Mouse (Mus musculus) kidney, postnatal 0 days (tissue): ENCODE results near the gene Bcor. TPM values are rescaled to one million over a fixed set of nuclear protein-coding genes. Genes with fewer than 3 reads are reported as not detected.

Experiments used
- ATAC-seq: fragments of 200-750 bp; cut with Nextera tagmentation; replicated peaks from 2 replicates; pipeline ENCODE4 v1.8.0; 2017; ENCODE audit warnings: low read depth, moderate number of reproducible peaks, moderate TSS enrichment, moderate library complexity; ENCODE audit not compliant: low FRiP score
- DNase-seq: peaks from one replicate; pipeline ENCODE4 v3.0.0-alpha.2; 2016; ENCODE audit warnings: low spot score
- H3K27ac ChIP-seq: fragments of 300-500 bp; sonication (generic); 2 replicates; pipeline ENCODE4 v1.5.1; 2014; ENCODE audit warnings: mild to moderate bottlenecking
- H3K27me3 ChIP-seq: fragments of 300-500 bp; sonication (generic); 2 replicates; pipeline ENCODE4 v1.6.1; 2014; ENCODE audit warnings: low read length, mixed read lengths; ENCODE audit not compliant: insufficient read depth
- H3K36me3 ChIP-seq: fragments of 300-500 bp; sonication (generic); 2 replicates; pipeline ENCODE4 v1.6.1; 2014; ENCODE audit warnings: low read length, mixed read lengths; ENCODE audit not compliant: insufficient read depth
- H3K4me1 ChIP-seq: fragments of 300-500 bp; sonication (generic); replicated peaks from 2 replicates; pipeline ENCODE4 v1.6.1; 2014; ENCODE audit warnings: antibody characterized with exemption, low read length, mixed read lengths; ENCODE audit not compliant: insufficient read depth
- H3K4me2 ChIP-seq: fragments of 300-500 bp; sonication (generic); 2 replicates; pipeline ENCODE4 v1.6.1; 2014; ENCODE audit warnings: mild to moderate bottlenecking, low read length, moderate library complexity, mixed read lengths
- H3K4me3 ChIP-seq: fragments of 300-500 bp; sonication (generic); replicated peaks from 2 replicates; pipeline ENCODE4 v1.5.1; 2014; ENCODE audit warnings: low read depth, low read length
- H3K9ac ChIP-seq: fragments of 300-500 bp; sonication (generic); 2 replicates; pipeline ENCODE4 v1.6.1; 2014; ENCODE audit warnings: low read depth, low read length
- H3K9me3 ChIP-seq: fragments of 300-500 bp; sonication (generic); replicated peaks from 2 replicates; pipeline ENCODE4 v1.6.1; 2016; ENCODE audit warnings: low read length, inconsistent platforms, mixed read lengths
- CTCF ChIP-seq: IDR thresholded peaks from 2 replicates; pipeline ENCODE4 v1.5.1; 2016; ENCODE audit warnings: antibody characterized with exemption, low read depth, mild to moderate bottlenecking, moderate library complexity
- WGBS: fragments of 180-500 bp; shearing (Covaris S2); extraction: QIAGEN DNeasy Blood & Tissue Kit; methylation state at CpG from one replicate; pipeline ENCODE4 v1.1.7; 2014; 5-methylcytosine and 5-hydroxymethylcytosine counted together
- polyA plus RNA-seq: library from polyadenylated mRNA; unstranded; fragments of >200 nt; fragmentation: Nextera tagmentation; extraction: Ambion mirVana; gene quantifications from 2 replicates; pipeline ENCODE4 v1.2.1, GENCODE M21; 2015

Gene Bcor
- polyA plus RNA-seq, 1 experiment from 2014 or later = 12.8 TPM

- Histone ChIP-seq H3K4me2 (peak overlapping the region; percentile 76), H3K27ac (no peak overlapping the region), H3K9me3 (no peaks in the 10 kb centered on the region), H3K4me1 (0 out of 2 replicates have a peak, but pooled peaks cover 8% of the 10 kb centered on the region), H3K9ac (peak overlapping the region; percentile 50), H3K27me3 (0 out of 2 replicates have a peak, but pooled peaks cover 4% of the 10 kb centered on the region), H3K36me3 (no peaks in the 10 kb centered on the region), H3K4me3 (peak overlapping the region; percentile 64)
- WGBS = 2% methylated on average over 58 of the region's 58 CpGs
- DNase-seq (peak; percentile 81), ATAC-seq (peak; percentile 53)
- no peak for TF ChIP-seq CTCF
Observed at GRCm38 (mm10) chrX:12076763-12077600, 83.2 kb downstream of the Bcor start.

- TF ChIP-seq CTCF = no peak
- Histone ChIP-seq H3K9ac (no peak overlapping the region), H3K9me3 (no peaks in the 10 kb centered on the region), H3K4me2 (no peak overlapping the region), H3K27ac (no peak overlapping the region), H3K27me3 (no peaks in the 10 kb centered on the region; the same call in 1 of the 2 replicates), H3K4me1 (0 out of 2 replicates have a peak, but pooled peaks cover 12% of the 10 kb centered on the region), H3K36me3 (no peaks in the 10 kb centered on the region), H3K4me3 (no peak overlapping the region)
- DNase-seq (no peak), ATAC-seq (no peak)
- WGBS = 17% methylated on average over 6 of the region's 6 CpGs
Observed at GRCm38 (mm10) chrX:12072721-12073120, 87.4 kb downstream of the Bcor start.

- peak overlapping the region; percentile 18; the same call in 1 of the 2 replicates for H3K4me2 ChIP-seq
- ATAC-seq (peak; percentile 53; the same call in 1 of the 2 replicates), DNase-seq (peak; percentile 73)
- peaks cover 32% of the 10 kb centered on the region; the same call in 1 of the 2 replicates for H3K4me1 ChIP-seq
- H3K27me3 ChIP-seq = no peaks in the 10 kb centered on the region; the same call in none of the 2 replicates
- no peak for TF ChIP-seq CTCF
- no peaks in the 10 kb centered on the region for H3K9me3 ChIP-seq
- WGBS = 6% methylated on average over 26 of the region's 26 CpGs
- no peaks in the 10 kb centered on the region for H3K36me3 ChIP-seq
- H3K27ac ChIP-seq = no peak overlapping the region
- H3K9ac ChIP-seq = no peak overlapping the region
- no peak overlapping the region for H3K4me3 ChIP-seq
Observed at GRCm38 (mm10) chrX:12068978-12069724, 91.0 kb downstream of the Bcor start.

GRCm38 (mm10) chrX:12067851-12068510, 92.2 kb downstream of the Bcor start:
- no peaks in the 10 kb centered on the region; the same call in none of the 2 replicates for H3K27me3 ChIP-seq
- H3K9me3 ChIP-seq = no peaks in the 10 kb centered on the region
- ATAC-seq = no peak
- H3K27ac ChIP-seq = no peak overlapping the region
- H3K4me3 ChIP-seq = no peak overlapping the region
- no peaks in the 10 kb centered on the region for H3K36me3 ChIP-seq
- H3K4me1 ChIP-seq = peaks cover 35% of the 10 kb centered on the region
- 25% methylated on average over 18 of the region's 18 CpGs for WGBS
- TF ChIP-seq CTCF = no peak
- no peak for DNase-seq
- no peak overlapping the region for H3K9ac ChIP-seq
- peak overlapping the region; percentile 18; the same call in 1 of the 2 replicates for H3K4me2 ChIP-seq

- TF ChIP-seq CTCF = no peak
- ATAC-seq (no peak), DNase-seq (no peak)
- peak overlapping the region; percentile 21; the same call in 1 of the 2 replicates for H3K4me2 ChIP-seq
- H3K36me3 ChIP-seq = no peaks in the 10 kb centered on the region
- peaks cover 38% of the 10 kb centered on the region for H3K4me1 ChIP-seq
- 23% methylated on average over 6 of the region's 6 CpGs for WGBS
- H3K4me3 ChIP-seq = no peak overlapping the region
- H3K9me3 ChIP-seq = no peaks in the 10 kb centered on the region
- no peak overlapping the region for H3K9ac ChIP-seq
- H3K27ac ChIP-seq = no peak overlapping the region
- no peaks in the 10 kb centered on the region; the same call in none of the 2 replicates for H3K27me3 ChIP-seq
Observed at GRCm38 (mm10) chrX:12067031-12067430, 93.1 kb downstream of the Bcor start.

GRCm38 (mm10) chrX:12065782-12066181, 94.4 kb downstream of the Bcor start:
- ATAC-seq (no peak), DNase-seq (no peak)
- H3K27ac ChIP-seq = no peak overlapping the region
- WGBS = 30% methylated on average over 9 of the region's 9 CpGs
- H3K27me3 ChIP-seq = no peaks in the 10 kb centered on the region; the same call in none of the 2 replicates
- no peak for TF ChIP-seq CTCF
- H3K9me3 ChIP-seq = no peaks in the 10 kb centered on the region
- H3K36me3 ChIP-seq = no peaks in the 10 kb centered on the region
- no peak overlapping the region for H3K4me3 ChIP-seq
- no peak overlapping the region for H3K9ac ChIP-seq
- H3K4me2 ChIP-seq = no peak overlapping the region
- peaks cover 42% of the 10 kb centered on the region for H3K4me1 ChIP-seq
